Mouse (Mus musculus): ENCODE measurements around the gene Tfr2. TPM values are rescaled to one million over a fixed set of nuclear protein-coding genes. Genes with fewer than 3 reads are reported as not detected.

Gene Tfr2
- total and polyA plus RNA-seq, 2 experiments, result 225 to 486 TPM

- DNase-seq (ENCODE audit: extremely low read depth, low read depth, low spot score), result peak; percentile 66
These were observed 27.7 kb upstream of the Tfr2 start for GRCm38 (mm10) chr5:137541768-137542540.

DNA sequence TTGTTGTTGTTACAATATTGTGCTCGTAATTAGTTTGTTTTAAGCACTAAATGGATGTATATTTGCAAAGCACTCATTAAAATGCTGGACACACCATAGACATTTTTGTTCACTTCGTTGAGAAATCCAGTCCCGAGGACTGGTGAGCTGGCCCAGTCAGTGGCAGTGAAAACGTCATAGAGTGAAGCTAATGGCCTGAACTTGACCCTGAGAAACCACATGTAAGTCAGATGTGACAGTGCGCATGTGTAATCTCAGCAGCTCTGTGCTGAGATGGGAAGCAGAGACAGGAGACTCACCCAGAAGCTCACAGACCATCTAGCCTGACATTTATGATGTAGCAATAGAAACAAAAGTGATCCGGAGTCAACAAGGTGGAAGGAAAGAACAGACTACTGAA is 24.7 kb upstream of the Tfr2 start:
- DNase-seq (ENCODE audit: extremely low read depth, low read depth, low spot score), result no peak
- Histone ChIP-seq H3K27me3 (ENCODE audit: control insufficient read depth, insufficient read depth, low read length) (no peaks in the 10 kb centered on the region), H3K27ac (replicated peaks; ENCODE audit: insufficient read depth, low read depth, low read length) (no peak overlapping the region), H3K9ac (ENCODE audit: low read depth, low read length) (no peak overlapping the region), H3K4me3 (ENCODE audit: insufficient read depth, low read depth, low read length) (no peak overlapping the region), H3K36me3 (ENCODE audit: control insufficient read depth, insufficient read depth, low read length) (no peaks in the 10 kb centered on the region), H3K4me1 (ENCODE audit: control insufficient read depth, insufficient read depth, low read length) (0 out of 2 replicates have a peak, but pooled peaks cover 2% of the 10 kb centered on the region), H3K79me2 (ENCODE audit: control insufficient read depth, insufficient read depth, low read length) (no peaks in the 10 kb centered on the region)
- TF ChIP-seq POLR2A (IDR thresholded peaks at IDR 0.05; ENCODE audit: extremely low read depth, insufficient read depth, low read length) (no peak), CTCF (IDR thresholded peaks at IDR 0.05; ENCODE audit: low read depth, low read length) (no peak)
- WGBS, result 69% methylated on average over 6 of the region's 6 CpGs

More at GRCm38 (mm10) chr5:137541768-137542540, 27.7 kb upstream of the Tfr2 start:
- H3K79me2 ChIP-seq (ENCODE audit: control insufficient read depth, insufficient read depth, low read length), result no peaks in the 10 kb centered on the region
- no peaks in the 10 kb centered on the region for H3K36me3 ChIP-seq (ENCODE audit: control insufficient read depth, insufficient read depth, low read length)
- WGBS, result 25% methylated on average over 5 of the region's 5 CpGs
- H3K4me3 ChIP-seq (ENCODE audit: insufficient read depth, low read depth, low read length), result no peak overlapping the region
- no peak overlapping the region for H3K27ac ChIP-seq (replicated peaks; ENCODE audit: insufficient read depth, low read depth, low read length)
- H3K9ac ChIP-seq (ENCODE audit: low read depth, low read length), result no peak overlapping the region
- 0 out of 2 replicates have a peak, but pooled peaks cover 2% of the 10 kb centered on the region for H3K4me1 ChIP-seq (ENCODE audit: control insufficient read depth, insufficient read depth, low read length)
- H3K27me3 ChIP-seq (ENCODE audit: control insufficient read depth, insufficient read depth, low read length), result no peaks in the 10 kb centered on the region
- TF ChIP-seq CTCF (IDR thresholded peaks at IDR 0.05; ENCODE audit: low read depth, low read length) (no peak), POLR2A (IDR thresholded peaks at IDR 0.05; ENCODE audit: extremely low read depth, insufficient read depth, low read length) (no peak)

- TF ChIP-seq POLR2A (IDR thresholded peaks at IDR 0.05; ENCODE audit: extremely low read depth, insufficient read depth, low read length), result no peak
- TF ChIP-seq CTCF (IDR thresholded peaks at IDR 0.05; ENCODE audit: low read depth, low read length), result no peak
- no peaks in the 10 kb centered on the region for H3K79me2 ChIP-seq (ENCODE audit: control insufficient read depth, insufficient read depth, low read length)
- H3K9ac ChIP-seq (ENCODE audit: low read depth, low read length), result no peak overlapping the region
- 76% methylated on average over 4 of the region's 4 CpGs for whole genome bisulfite sequencing
- no peaks in the 10 kb centered on the region for H3K36me3 ChIP-seq (ENCODE audit: control insufficient read depth, insufficient read depth, low read length)
- no peak overlapping the region for H3K4me3 ChIP-seq (ENCODE audit: insufficient read depth, low read depth, low read length)
- no peak overlapping the region for H3K27ac ChIP-seq (replicated peaks; ENCODE audit: insufficient read depth, low read depth, low read length)
- H3K27me3 ChIP-seq (ENCODE audit: control insufficient read depth, insufficient read depth, low read length), result no peaks in the 10 kb centered on the region
- no peak for DNase-seq (ENCODE audit: extremely low read depth, low read depth, low spot score)
- 0 out of 2 replicates have a peak, but pooled peaks cover 2% of the 10 kb centered on the region for H3K4me1 ChIP-seq (ENCODE audit: control insufficient read depth, insufficient read depth, low read length)
These were observed 24.0 kb upstream of the Tfr2 start for GRCm38 (mm10) chr5:137545596-137545995.

DNA sequence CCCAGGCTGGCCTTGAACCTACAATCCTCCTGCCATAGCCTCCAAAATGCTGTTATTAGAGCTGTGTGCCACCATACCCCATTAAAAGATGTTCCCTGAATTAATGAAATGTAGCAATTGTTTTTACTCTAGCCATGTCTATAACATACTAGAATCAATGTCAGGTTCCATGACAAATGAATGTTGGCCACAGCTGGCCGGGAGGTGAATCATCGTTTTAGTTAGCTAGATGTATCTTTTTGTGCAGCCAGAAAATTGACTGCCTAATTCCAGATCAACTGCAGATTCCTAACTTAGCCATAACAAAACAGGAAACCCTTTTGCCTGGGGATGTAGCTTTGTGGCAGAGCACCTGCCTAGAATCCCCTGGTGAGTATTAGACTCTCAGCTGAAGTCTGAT is 19.8 kb upstream of the Tfr2 start:
- DNase-seq (ENCODE audit: extremely low read depth, low read depth, low spot score), result no peak

GRCm38 (mm10) chr5:137551119-137551518 is 18.5 kb upstream of the Tfr2 start:
- 71% methylated on average over 5 of the region's 5 CpGs for WGBS
- no peak overlapping the region for H3K27ac ChIP-seq (replicated peaks; ENCODE audit: insufficient read depth, low read depth, low read length)
- H3K79me2 ChIP-seq (ENCODE audit: control insufficient read depth, insufficient read depth, low read length), result no peaks in the 10 kb centered on the region
- no peaks in the 10 kb centered on the region for H3K36me3 ChIP-seq (ENCODE audit: control insufficient read depth, insufficient read depth, low read length)
- no peak overlapping the region for H3K4me3 ChIP-seq (ENCODE audit: insufficient read depth, low read depth, low read length)
- no peaks in the 10 kb centered on the region for H3K4me1 ChIP-seq (ENCODE audit: control insufficient read depth, insufficient read depth, low read length)
- no peak for DNase-seq (ENCODE audit: extremely low read depth, low read depth, low spot score)
- peaks cover 10% of the 10 kb centered on the region for H3K27me3 ChIP-seq (ENCODE audit: control insufficient read depth, insufficient read depth, low read length)
- TF ChIP-seq CTCF (IDR thresholded peaks at IDR 0.05; ENCODE audit: low read depth, low read length) (no peak), POLR2A (IDR thresholded peaks at IDR 0.05; ENCODE audit: extremely low read depth, insufficient read depth, low read length) (no peak)
- H3K9ac ChIP-seq (ENCODE audit: low read depth, low read length), result no peak overlapping the region

More for the DNA sequence above, 19.8 kb upstream of the Tfr2 start:
- Histone ChIP-seq H3K36me3 (ENCODE audit: control insufficient read depth, insufficient read depth, low read length) (no peaks in the 10 kb centered on the region), H3K27me3 (ENCODE audit: control insufficient read depth, insufficient read depth, low read length) (peaks cover 10% of the 10 kb centered on the region), H3K9ac (ENCODE audit: low read depth, low read length) (no peak overlapping the region), H3K4me3 (ENCODE audit: insufficient read depth, low read depth, low read length) (no peak overlapping the region), H3K4me1 (ENCODE audit: control insufficient read depth, insufficient read depth, low read length) (no peaks in the 10 kb centered on the region), H3K79me2 (ENCODE audit: control insufficient read depth, insufficient read depth, low read length) (no peaks in the 10 kb centered on the region), H3K27ac (replicated peaks; ENCODE audit: insufficient read depth, low read depth, low read length) (no peak overlapping the region)
- 93% methylated on average over 2 of the region's 2 CpGs for WGBS
- TF ChIP-seq CTCF (IDR thresholded peaks at IDR 0.05; ENCODE audit: low read depth, low read length), result no peak
- no peak for TF ChIP-seq POLR2A (IDR thresholded peaks at IDR 0.05; ENCODE audit: extremely low read depth, insufficient read depth, low read length)

GRCm38 (mm10) chr5:137553000-137553399 is 16.6 kb upstream of the Tfr2 start:
- no peaks in the 10 kb centered on the region for H3K4me1 ChIP-seq (ENCODE audit: control insufficient read depth, insufficient read depth, low read length)
- no peak for DNase-seq (ENCODE audit: extremely low read depth, low read depth, low spot score)
- H3K27me3 ChIP-seq (ENCODE audit: control insufficient read depth, insufficient read depth, low read length), result peaks cover 10% of the 10 kb centered on the region
- TF ChIP-seq CTCF (IDR thresholded peaks at IDR 0.05; ENCODE audit: low read depth, low read length), result no peak
- no peak for TF ChIP-seq POLR2A (IDR thresholded peaks at IDR 0.05; ENCODE audit: extremely low read depth, insufficient read depth, low read length)
- H3K79me2 ChIP-seq (ENCODE audit: control insufficient read depth, insufficient read depth, low read length), result no peaks in the 10 kb centered on the region
- no peak overlapping the region for H3K9ac ChIP-seq (ENCODE audit: low read depth, low read length)
- H3K4me3 ChIP-seq (ENCODE audit: insufficient read depth, low read depth, low read length), result no peak overlapping the region
- no peak overlapping the region for H3K27ac ChIP-seq (replicated peaks; ENCODE audit: insufficient read depth, low read depth, low read length)
- no peaks in the 10 kb centered on the region for H3K36me3 ChIP-seq (ENCODE audit: control insufficient read depth, insufficient read depth, low read length)
- WGBS, result 32% methylated on average over 6 of the region's 6 CpGs
